Mouse (Mus musculus) CH12.LX (cell line): ENCODE data around the gene Tspo2. TPM values are rescaled to one million over a fixed set of nuclear protein-coding genes. Genes with fewer than 3 reads are reported as not detected.

Experiments
- DNase-seq: peaks from one replicate; pipeline ENCODE4 v3.0.0-alpha.2; 2013; ENCODE audit errors: extremely low read depth
- H3K27ac ChIP-seq: 2 replicates; pipeline ENCODE4 v1.5.1; 2012; ENCODE audit warnings: low read depth, mild to moderate bottlenecking, control low read depth, moderate library complexity; ENCODE audit not compliant: insufficient read depth
- H3K27me3 ChIP-seq: replicated peaks from 2 replicates; pipeline ENCODE3; 2012; ENCODE audit warnings: inconsistent platforms
- H3K36me3 ChIP-seq, 2 experiments: replicated peaks in 1 of 2; 2 replicates each; pipeline versions ENCODE3 to v1.6.1; 2012; ENCODE audit warnings: inconsistent platforms in 1 of 2, low read length in 1 of 2, mild to moderate bottlenecking in 1 of 2, mixed read lengths in 1 of 2, moderate library complexity in 1 of 2; ENCODE audit not compliant: control insufficient read depth in 1 of 2, insufficient read depth in 1 of 2
- H3K4me1 ChIP-seq, 2 experiments: 2 replicates each; pipeline ENCODE4 v1.6.1; 2012; ENCODE audit warnings: inconsistent platforms in 1 of 2, moderate library complexity in 1 of 2; ENCODE audit not compliant: insufficient read depth in 2 of 2, control insufficient read depth in 1 of 2
- H3K4me2 ChIP-seq: 2 replicates; pipeline ENCODE4 v1.6.1; 2012; ENCODE audit warnings: low read depth, mild to moderate bottlenecking, control low read depth; ENCODE audit not compliant: poor library complexity, insufficient read depth, severe bottlenecking
- H3K4me3 ChIP-seq, 3 experiments: fragments of 150-350 bp in 1 of 3; sonication (generic) in 1 of 3; replicated peaks in 1 of 3; 2 replicates each; pipeline versions ENCODE3 to v1.5.1; 2011 to 2012; ENCODE audit warnings: low read depth in 2 of 3, low read length in 2 of 3, mild to moderate bottlenecking in 2 of 3, moderate library complexity in 2 of 3, control low read depth in 1 of 3, improper control_type of control experiment in 1 of 3, inconsistent platforms in 1 of 3, mixed read lengths in 1 of 3; ENCODE audit not compliant: poor library complexity in 1 of 3
- H3K79me2 ChIP-seq: replicated peaks from 2 replicates; pipeline ENCODE4 v1.6.1; 2012; ENCODE audit warnings: mild to moderate bottlenecking, moderate library complexity; ENCODE audit not compliant: control insufficient read depth, poor library complexity, insufficient read depth, severe bottlenecking; ENCODE audit errors: extremely low read depth
- H3K9ac ChIP-seq: 2 replicates; pipeline ENCODE4 v1.6.1; 2012; ENCODE audit warnings: low read depth, mild to moderate bottlenecking, control low read depth, moderate library complexity; ENCODE audit not compliant: insufficient read depth
- H3K9me3 ChIP-seq: replicated peaks from 2 replicates; pipeline ENCODE3; 2012; ENCODE audit warnings: low read length, inconsistent platforms, mixed read lengths
- CHD1 ChIP-seq: IDR thresholded peaks from 2 replicates; pipeline ENCODE4 v1.6.1; 2012; ENCODE audit warnings: low read depth, low read length, improper control_type of control experiment, inconsistent platforms
- EP300 ChIP-seq: IDR thresholded peaks from 2 replicates; pipeline ENCODE4 v1.6.1; 2011; ENCODE audit warnings: low read length, improper control_type of control experiment
- MAFK ChIP-seq: IDR thresholded peaks from 2 replicates; pipeline ENCODE4 v1.6.1; 2011; ENCODE audit warnings: low read length, improper control_type of control experiment; ENCODE audit not compliant: insufficient replicate concordance
- MAZ ChIP-seq: IDR thresholded peaks from 2 replicates; pipeline ENCODE4 v1.6.1; 2012; ENCODE audit warnings: low read depth, mild to moderate bottlenecking, inconsistent platforms, low read length, improper control_type of control experiment, moderate library complexity
- MXI1 ChIP-seq: IDR thresholded peaks from 2 replicates; pipeline ENCODE4 v1.6.1; 2011; ENCODE audit warnings: mild to moderate bottlenecking, low read depth, low read length, improper control_type of control experiment
- MYC ChIP-seq: IDR thresholded peaks from 2 replicates; pipeline ENCODE4 v1.6.1; 2011; ENCODE audit warnings: low read depth, mild to moderate bottlenecking, improper control_type of control experiment, low read length
- NELFE ChIP-seq: IDR thresholded peaks from 2 replicates; pipeline ENCODE4 v1.6.1; 2011; ENCODE audit warnings: low read depth, low read length, improper control_type of control experiment
- POLR2A ChIP-seq: IDR thresholded peaks from 2 replicates; pipeline ENCODE4 v1.6.1; 2011; ENCODE audit warnings: low read depth, mild to moderate bottlenecking, improper control_type of control experiment, low read length
- RAD21 ChIP-seq: IDR thresholded peaks from 2 replicates; pipeline ENCODE4 v1.6.1; 2011; ENCODE audit warnings: low read depth, mild to moderate bottlenecking, low read length, improper control_type of control experiment, moderate library complexity
- RCOR1 ChIP-seq: conservative IDR thresholded peaks from 2 replicates; pipeline ENCODE4 v1.6.1; 2012; ENCODE audit warnings: low read depth, mild to moderate bottlenecking, inconsistent platforms, low read length, improper control_type of control experiment
- SMC3 ChIP-seq: IDR thresholded peaks from 2 replicates; pipeline ENCODE4 v1.6.1; 2011; ENCODE audit warnings: low read depth, low read length, improper control_type of control experiment
- TCF12 ChIP-seq: IDR thresholded peaks from 2 replicates; pipeline ENCODE4 v1.6.1; 2014; ENCODE audit warnings: low read depth, mild to moderate bottlenecking, inconsistent platforms, low read length, improper control_type of control experiment
- ZC3H11A ChIP-seq: IDR thresholded peaks from 2 replicates; pipeline ENCODE4 v1.6.1; 2012; ENCODE audit warnings: low read depth, mild to moderate bottlenecking, inconsistent platforms, low read length, improper control_type of control experiment
- ZKSCAN1 ChIP-seq: IDR thresholded peaks from 2 replicates; pipeline ENCODE4 v1.6.1; 2012; ENCODE audit warnings: low read depth, inconsistent platforms, low read length, improper control_type of control experiment, borderline replicate concordance
- dilution Hi-C: fragments of 300-500 bp; cut with MboI; formaldehyde crosslinking; loops from 2 replicates; pipeline ENCODE4 v1.14.3; 2020; ENCODE audit warnings: low sequenced_read_pairs; ENCODE audit not compliant: extremely low pct_unique_long_range_greater_than_20kb, extremely low pct_ligation_motif_present
- in situ Hi-C: fragments of 300-500 bp; cut with MboI; formaldehyde crosslinking; loops from 3 replicates; pipeline ENCODE4 v1.14.3; 2019; ENCODE audit warnings: low sequenced_read_pairs, low pct_ligation_motif_present, low pct_unique_long_range_greater_than_20kb, mixed read lengths
- polyA plus RNA-seq: library from polyadenylated mRNA; unstranded; fragments of >175 nt; gene quantifications from 2 replicates; pipeline ENCODE4 v1.2.1, GENCODE M21; 2012; ENCODE audit warnings: low read depth; ENCODE audit not compliant: insufficient read length
- total RNA-seq, 2 experiments: library from RNA; depleted of rRNA; stranded (reverse); fragments of 300-350 nt in 1 of 2; fragments of >200 nt in 1 of 2; gene quantifications; 2 replicates each; pipeline ENCODE4 v1.2.3; 2012 to 2014

Gene Tspo2
- total and polyA plus RNA-seq, 3 experiments, result not detected

DNA sequence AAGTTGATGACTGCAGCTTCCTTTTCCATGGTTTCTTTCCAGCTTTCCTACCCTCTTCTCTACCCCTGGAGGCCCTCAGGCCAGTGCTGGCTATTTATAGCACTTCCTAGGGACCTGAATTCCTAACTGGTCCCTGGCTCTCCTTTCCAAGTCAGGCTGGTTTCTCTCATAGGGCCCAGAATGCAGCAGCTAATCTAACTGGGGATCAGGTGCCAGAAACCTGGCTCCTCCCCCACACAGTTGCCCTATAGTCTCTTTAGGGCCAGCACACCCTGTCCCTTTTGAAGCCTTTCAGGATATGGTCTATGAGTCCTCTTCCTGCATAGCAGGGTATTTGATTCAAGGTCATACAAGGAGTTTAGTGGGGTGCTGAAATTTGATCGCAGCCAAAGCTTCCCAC lies 14.8 kb downstream of the Tspo2 start:
- no peak for TF ChIP-seq RCOR1
- TF ChIP-seq MXI1, result no peak
- TF ChIP-seq MAZ, result no peak
- TF ChIP-seq SMC3, result no peak
- TF ChIP-seq POLR2A, result no peak
- no peak for TF ChIP-seq RAD21
- H3K36me3 ChIP-seq, result no peaks in the 10 kb centered on the region
- H3K4me2 ChIP-seq, result no peak overlapping the region
- in situ Hi-C loops (no loop called here), dilution Hi-C loops (no loop called here)
- no peak overlapping the region for H3K9ac ChIP-seq
- H3K9me3 ChIP-seq, result no peaks in the 10 kb centered on the region
- H3K4me3 ChIP-seq, result no peak overlapping the region
- peaks cover 2% of the 10 kb centered on the region for H3K27me3 ChIP-seq
- peaks cover 0 to 3% of the 10 kb centered on the region in 2 experiments; a peak in 1 of 4 replicates for H3K4me1 ChIP-seq
- no peak overlapping the region for H3K27ac ChIP-seq
- H3K79me2 ChIP-seq, result no peaks in the 10 kb centered on the region
- no peak for DNase-seq

DNA sequence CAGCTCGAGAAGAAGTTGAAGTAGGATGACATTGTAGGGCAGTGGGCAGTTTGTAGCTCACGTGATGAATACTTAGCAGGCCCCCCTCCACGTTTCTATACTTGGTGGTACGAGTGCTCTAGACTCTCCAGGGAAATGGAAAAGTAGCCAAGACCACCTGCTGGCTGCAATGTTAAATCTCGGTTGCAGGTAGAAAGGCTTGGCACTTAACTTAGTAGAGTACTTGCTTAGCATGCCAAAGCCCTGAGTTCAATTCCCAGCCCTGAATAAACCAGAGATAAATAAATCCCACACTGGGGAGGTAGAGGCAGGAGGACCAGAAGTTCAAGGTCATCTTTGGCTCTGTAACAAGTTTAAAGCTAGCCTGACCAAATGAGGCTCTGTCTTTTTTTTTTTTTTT lies 16.8 kb downstream of the Tspo2 start:
- H3K36me3 ChIP-seq, result no peaks in the 10 kb centered on the region
- TF ChIP-seq ZKSCAN1, result no peak
- no peak for TF ChIP-seq RCOR1
- TF ChIP-seq MXI1, result no peak
- TF ChIP-seq MYC, result no peak
- TF ChIP-seq NELFE, result no peak
- TF ChIP-seq CHD1, result no peak
- no peak for TF ChIP-seq TCF12
- TF ChIP-seq POLR2A, result no peak
- TF ChIP-seq EP300, result no peak
- no peak for TF ChIP-seq MAZ
- no peak for TF ChIP-seq MAFK
- TF ChIP-seq ZC3H11A, result no peak
- H3K4me3 ChIP-seq, result no peak overlapping the region
- H3K79me2 ChIP-seq, result no peaks in the 10 kb centered on the region
- no peaks in the 10 kb centered on the region for H3K9me3 ChIP-seq
- peaks cover 0 to 6% of the 10 kb centered on the region in 2 experiments; a peak in 2 of 4 replicates for H3K4me1 ChIP-seq
- dilution Hi-C loops, result no loop called here
- no peak overlapping the region for H3K27ac ChIP-seq
- in situ Hi-C loops, result no loop called here
- no peak overlapping the region for H3K4me2 ChIP-seq
- peaks cover 2% of the 10 kb centered on the region for H3K27me3 ChIP-seq
- no peak for DNase-seq
- H3K9ac ChIP-seq, result no peak overlapping the region
